Mouse (Mus musculus) mouse embryonic stem cell (cell line): Measurements from ENCODE around the gene Ifi27l2a.
"Not testable (repeated sequence)": the region's sequence is repeated elsewhere in the genome, so short reads cannot be mapped to it uniquely, and the experiment has no call there.

Source experiments
- in situ Hi-C, 2 experiments: fragments of 300-500 bp; cut with MboI; formaldehyde crosslinking; loops; 1 replicate in 1 of 2; 3 replicates in 1 of 2; pipeline ENCODE4 v1.14.3; 2019 to 2020; ENCODE audit warnings: low sequenced_read_pairs in 2 of 2, low pct_unique_long_range_greater_than_20kb in 1 of 2, mixed read lengths in 1 of 2; ENCODE audit not compliant: unreplicated experiment in 1 of 2

Gene Ifi27l2a

DNA sequence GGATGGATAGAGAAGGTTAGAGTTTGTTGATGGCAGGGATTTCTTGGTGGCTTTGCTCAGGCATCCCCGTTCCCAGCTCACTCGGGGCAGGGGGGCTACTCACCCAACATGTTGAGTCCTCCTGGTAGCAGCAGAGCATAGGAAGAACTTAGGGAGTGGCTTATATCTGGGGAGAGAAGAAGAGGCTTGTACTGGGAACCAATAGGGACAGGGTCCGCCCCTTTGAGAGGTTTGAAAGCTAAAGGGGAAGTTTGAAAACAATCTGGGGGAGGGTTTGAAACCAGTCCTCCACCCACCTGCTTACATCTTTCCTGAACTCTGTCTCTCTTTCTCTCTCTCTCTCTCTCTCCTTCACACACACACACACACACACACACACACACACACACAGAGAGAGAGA lies at the start of gene Ifi27l2a:
Ifi27l2a (minus strand) TSS at position 157 of the 400 bp plus-strand sequence.
- in situ Hi-C loops, result no loop called here

DNA sequence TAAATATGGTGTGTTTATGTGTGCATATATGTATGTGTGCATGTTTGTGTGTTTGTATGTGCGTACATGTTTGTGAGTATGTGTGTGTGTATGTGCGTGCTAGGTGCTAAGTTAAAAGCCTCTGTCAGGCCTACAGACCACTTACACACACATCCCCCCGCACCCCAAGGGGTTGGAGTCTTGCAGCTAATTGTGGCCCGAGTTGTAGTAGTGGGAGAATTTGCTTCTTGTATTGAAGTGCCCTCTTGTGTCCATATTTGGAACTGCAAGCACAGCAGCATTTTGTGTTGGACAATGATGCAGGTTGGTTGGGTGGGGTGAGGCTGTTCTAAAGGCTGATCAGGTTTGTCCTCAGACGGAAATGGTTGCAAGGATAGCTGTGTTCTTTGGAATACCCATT lies 49.3 kb upstream of the Ifi27l2a start:
- in situ Hi-C loops, result loop anchor here in 1 of 2 experiments (10.0 kb wide), 1 partner anchor 68 kb away; the partner anchor contains the start of gene Ddx24

DNA sequence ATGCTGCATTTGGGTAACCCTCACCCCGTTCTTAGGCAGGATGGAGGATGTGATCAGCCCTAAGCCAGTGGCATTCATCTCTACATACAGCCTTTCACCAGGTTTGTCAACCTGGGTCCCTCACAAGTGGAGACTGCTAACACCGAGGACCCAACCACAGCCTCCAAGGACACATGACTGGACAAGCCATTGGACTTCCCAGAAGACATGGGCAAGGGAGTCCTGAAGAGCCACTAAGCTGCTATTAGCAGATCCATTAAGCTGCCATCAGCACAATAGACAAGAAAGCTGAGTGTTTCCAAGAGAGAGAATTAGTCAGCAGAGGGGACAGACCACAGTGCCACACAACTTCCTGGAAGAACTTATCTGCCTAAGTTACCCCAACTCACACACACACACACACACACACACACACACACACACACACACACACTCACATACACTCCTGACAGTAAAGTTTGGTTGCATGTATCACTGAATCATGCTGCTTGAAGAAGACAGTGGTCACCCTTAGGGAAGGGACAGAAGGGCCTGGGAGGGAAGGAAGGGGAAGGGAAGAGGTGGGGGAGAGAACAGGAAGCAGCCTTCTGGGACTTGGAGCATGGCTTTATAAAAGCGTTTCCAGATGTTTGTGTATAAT lies 47.7 kb upstream of the Ifi27l2a start:
- in situ Hi-C loops, result loop anchor here in 1 of 2 experiments (10.0 kb wide), 1 partner anchor 66 kb away; the partner anchor contains the start of gene Ddx24

DNA sequence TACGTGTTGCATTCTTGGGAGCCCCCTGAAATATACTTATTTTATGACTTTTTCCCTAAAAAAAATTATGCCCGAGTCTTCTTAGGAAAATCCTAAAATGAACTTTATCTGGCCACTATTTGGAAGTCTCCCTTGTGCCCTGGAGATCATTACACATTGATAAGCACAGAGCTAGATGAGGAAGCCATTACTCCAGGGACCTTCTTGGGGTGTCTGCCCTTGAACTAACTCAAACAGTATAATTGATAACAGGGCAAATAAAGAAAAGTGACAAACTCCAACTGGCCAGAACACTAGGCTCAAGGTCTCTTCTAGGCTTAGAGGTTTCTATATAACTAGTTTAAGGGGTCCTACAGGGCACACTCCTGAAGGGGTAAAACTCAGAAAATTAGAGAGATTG lies 44.3 kb upstream of the Ifi27l2a start:
- in situ Hi-C loops, result no loop called here

DNA sequence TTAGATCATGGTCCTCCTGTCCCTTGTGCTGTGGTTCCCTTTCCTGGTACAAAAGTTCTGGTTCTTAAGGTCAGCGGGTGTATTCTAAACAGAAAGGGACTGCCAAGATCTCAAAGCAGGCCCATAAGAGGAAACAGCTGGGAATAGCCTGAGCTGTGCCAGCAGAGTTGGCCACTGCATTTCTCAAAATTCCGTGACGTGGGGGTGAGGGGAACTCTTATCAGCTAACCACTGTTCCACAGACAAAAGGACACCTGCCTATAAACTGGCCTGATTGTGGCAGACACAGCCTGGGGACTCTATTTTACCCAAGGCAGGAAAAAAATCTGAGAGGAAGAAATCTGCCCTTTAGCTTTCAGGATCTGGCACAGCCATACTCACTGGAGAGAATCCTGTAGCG lies 43.8 kb upstream of the Ifi27l2a start:
- in situ Hi-C loops, result no loop called here

DNA sequence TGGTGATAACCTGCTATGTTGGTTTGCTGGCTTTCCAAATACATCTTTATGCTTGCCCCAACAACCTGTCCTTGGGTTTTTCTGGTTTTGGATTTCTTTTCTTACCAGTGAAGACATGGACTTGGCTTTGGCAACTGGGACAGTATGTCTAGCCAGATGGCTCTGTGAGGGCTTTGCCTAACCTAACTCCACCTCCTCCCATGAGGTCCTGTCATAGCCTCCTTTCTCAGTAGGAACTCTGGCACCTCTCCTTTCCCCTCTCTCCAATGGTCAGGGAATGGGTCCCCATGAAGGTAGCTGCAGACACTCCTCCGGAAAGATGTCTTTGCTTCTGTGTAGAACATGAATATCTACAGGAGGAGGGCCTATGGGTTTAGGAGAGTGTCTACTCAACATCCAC lies 43.2 kb upstream of the Ifi27l2a start:
- in situ Hi-C loops, result no loop called here

- in situ Hi-C loops, result not testable (repeated sequence)
Measured at GRCm38 (mm10) chr12:103484200-103484972, 40.9 kb upstream of the Ifi27l2a start.

DNA sequence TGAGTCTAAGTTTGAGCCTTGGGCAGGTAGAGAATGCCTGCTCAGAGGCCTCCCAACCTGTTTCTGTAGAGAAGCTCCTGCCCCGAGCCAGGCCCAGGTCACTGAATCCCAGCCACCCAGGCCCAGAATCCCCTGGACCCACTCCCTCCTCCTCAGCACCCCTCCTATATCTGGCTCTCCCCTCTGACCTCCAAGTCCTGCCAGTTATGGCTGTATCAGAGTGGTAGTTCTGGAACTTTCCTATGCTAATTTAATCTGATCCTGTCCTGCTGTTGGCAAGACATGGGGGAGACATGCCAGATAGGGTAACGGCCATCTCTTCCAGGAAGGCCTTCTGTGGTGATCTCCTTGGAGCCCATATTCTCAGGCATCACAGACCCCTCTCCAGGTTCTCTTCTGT lies 39.3 kb upstream of the Ifi27l2a start:
- in situ Hi-C loops, result no loop called here

DNA sequence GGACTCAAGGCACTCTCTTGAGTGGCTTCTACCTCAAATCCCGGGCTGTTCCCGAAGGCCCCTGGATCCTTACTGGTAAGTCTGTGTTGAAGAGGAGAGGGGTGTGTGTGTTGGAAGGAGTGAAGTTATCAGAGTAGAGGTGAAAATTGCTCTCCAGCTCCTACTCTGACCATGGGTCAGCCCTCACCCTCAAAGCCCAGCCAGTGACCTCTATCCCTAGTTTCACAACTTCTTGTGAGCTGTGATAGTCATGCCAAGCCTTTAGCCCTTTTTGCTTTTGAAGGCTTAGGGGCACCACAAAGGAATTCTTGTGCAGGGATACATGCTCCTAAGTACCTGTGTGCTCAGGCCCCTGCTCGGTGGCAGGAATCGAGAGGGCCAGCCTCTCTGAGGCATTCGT lies 38.2 kb upstream of the Ifi27l2a start:
- in situ Hi-C loops, result no loop called here

DNA sequence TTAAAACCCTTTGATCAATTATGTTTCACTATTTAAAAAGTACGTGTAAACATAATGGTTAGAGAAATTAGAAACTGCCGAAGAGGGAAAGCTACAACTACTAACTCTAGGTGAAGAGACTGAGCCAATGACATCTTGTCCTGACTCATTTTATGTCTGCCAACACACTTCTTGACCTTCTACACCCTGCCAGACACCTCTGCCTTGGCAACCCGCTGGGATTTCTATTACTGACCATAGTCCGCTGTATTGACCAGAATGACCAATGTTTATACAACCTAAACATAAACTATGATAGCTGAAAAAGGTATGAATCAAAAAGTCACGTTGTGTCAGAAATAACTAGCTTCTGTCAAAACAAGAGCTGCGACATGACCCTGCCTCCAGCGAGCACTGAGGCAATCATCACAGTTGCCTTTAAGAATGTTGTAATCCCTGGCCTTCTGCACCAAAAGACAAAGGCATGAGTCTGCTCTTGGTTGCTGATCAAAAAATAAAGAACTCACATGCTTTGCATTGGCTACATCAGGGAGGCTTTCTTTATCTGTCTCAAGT lies 34.1 kb upstream of the Ifi27l2a start:
- in situ Hi-C loops, result no loop called here

GRCm38 (mm10) chr12:103476779-103477389 lies 33.4 kb upstream of the Ifi27l2a start:
- in situ Hi-C loops, result no loop called here

DNA sequence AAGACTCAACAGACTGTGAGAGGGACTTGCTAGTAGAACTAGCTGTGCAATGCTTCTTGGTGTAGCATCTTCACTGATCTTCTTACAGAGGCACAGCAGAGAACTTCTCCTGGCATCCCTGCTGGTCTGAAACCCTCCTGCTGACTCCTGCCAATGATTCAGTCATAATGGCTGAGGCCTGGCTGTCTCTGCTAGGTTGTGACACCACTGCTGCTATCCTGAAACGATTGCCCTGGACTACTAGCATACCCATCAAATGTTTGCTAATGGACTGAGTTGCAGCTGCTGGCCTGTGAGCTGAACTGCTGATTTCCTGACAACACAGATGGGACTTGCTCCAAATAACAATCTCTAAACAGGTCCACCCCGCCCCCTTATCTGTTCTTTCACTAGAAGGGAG lies 31.0 kb upstream of the Ifi27l2a start:
- in situ Hi-C loops, result no loop called here

- in situ Hi-C loops, result no loop called here
Measured at GRCm38 (mm10) chr12:103457140-103457539, 13.7 kb upstream of the Ifi27l2a start, which contains the start of gene Ifi27l2b. Gene Ifi27l2b, minus strand, starts transcription at chr12:103457223.

DNA sequence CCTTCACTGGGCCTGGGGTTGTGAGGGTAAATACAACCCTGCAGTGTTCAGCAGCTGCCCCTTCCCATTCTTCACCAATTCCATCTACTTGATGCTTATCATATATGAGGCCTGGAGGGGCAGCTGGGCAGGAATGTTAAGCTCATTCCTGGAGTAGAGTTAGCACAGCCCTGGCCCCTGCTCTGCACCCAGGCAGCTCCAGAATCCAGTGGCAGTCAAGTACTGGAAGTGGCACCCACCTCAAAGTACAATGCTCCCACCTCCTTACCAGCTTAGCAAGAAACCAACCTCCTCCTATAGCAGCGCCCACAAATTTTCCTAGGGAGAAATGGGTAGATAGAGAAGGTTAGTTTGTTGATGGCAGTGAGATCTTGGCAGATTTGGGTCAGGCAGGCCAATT lies 13.2 kb upstream of the Ifi27l2a start:
- in situ Hi-C loops, result not testable (repeated sequence)

- in situ Hi-C loops, result no loop called here
Measured at GRCm38 (mm10) chr12:103453361-103453760, 9.9 kb upstream of the Ifi27l2a start.

DNA sequence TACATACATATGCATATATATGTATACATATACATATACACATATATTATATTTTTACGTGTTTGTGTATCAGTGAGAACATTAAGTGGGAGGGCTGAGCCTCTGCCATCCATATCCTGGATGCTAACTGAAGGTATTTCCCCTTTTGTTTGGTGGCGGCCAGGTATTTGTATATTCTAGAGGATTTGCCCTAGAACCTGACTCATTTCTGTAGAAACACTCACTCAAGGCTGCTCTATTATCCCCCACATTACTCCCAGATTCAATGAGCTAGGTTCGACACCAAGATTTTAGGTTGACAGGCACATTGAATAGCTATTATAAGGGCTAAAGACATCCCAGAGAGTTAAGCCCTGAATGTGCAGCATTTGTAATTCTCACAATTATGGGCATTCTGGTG lies 1.6 kb upstream of the Ifi27l2a start:
- in situ Hi-C loops, result no loop called here

GRCm38 (mm10) chr12:103444261-103444660 lies 781 bp upstream of the Ifi27l2a start:
- in situ Hi-C loops, result not testable (repeated sequence)

DNA sequence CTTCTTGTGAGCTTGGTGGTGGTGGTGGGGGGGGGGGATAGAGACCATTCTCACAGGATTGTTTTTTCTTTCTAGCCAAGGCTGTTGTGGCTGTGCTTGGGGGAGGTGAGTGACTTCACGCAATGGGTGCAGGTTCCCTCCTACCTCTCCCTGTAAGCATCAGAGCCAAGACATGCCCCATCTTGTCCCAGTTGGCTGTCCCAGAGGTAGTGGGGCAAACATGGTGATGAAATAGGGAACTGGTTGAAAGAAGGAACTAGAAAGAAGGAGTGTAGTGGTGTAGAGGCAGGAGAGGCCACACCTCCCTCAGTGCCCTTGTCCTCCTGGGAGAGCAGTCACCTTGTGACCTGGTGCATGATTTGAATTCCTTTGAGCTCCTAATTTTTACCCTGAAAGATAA lies 5.9 kb downstream of the Ifi27l2a start:
- in situ Hi-C loops, result no loop called here

DNA sequence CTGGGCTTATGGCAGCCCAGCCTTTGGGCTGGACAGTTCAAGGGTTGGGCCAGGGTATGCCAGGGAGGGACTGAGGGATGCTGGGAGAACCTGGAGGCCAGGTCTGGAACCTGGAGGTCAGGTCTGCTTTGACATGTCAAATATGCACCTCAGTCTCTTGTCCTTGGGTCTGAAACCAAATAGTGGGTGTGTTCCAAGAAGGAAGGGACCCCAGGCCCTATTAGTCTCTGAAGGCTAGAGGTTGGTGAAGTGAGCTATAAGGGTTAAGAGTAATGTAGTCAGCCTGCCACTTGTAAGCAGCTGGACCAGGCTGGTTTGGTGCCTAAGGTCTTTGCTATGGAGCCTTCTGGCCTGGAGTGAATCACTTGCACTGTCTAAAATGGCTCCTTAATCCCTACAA lies 8.6 kb downstream of the Ifi27l2a start:
- in situ Hi-C loops, result no loop called here
